Mouse (Mus musculus) adrenal gland, adult 2 months (tissue): Measurements from ENCODE around the gene Gm21188. TPM values are rescaled to one million over a fixed set of nuclear protein-coding genes. Genes with fewer than 3 reads are reported as not detected.
"Not testable (repeated sequence)": the region's sequence is repeated elsewhere in the genome, so short reads cannot be mapped to it uniquely, and the experiment has no call there.

Experiments used
- DNase-seq: peaks from one replicate; pipeline ENCODE4 v3.0.0; 2021
- polyA plus RNA-seq: library from polyadenylated mRNA; depleted of rRNA; stranded (reverse); fragments of >200 nt; gene quantifications from 2 replicates; pipeline ENCODE4 v1.2.3, GENCODE M21; 2012; rRNA removed
- total RNA-seq, 2 experiments: library from RNA; stranded (reverse); gene quantifications; 2 replicates each; pipeline ENCODE4 v1.2.3; 2021

Gene Gm21188
- total and polyA plus RNA-seq, 3 experiments: not detected

DNA sequence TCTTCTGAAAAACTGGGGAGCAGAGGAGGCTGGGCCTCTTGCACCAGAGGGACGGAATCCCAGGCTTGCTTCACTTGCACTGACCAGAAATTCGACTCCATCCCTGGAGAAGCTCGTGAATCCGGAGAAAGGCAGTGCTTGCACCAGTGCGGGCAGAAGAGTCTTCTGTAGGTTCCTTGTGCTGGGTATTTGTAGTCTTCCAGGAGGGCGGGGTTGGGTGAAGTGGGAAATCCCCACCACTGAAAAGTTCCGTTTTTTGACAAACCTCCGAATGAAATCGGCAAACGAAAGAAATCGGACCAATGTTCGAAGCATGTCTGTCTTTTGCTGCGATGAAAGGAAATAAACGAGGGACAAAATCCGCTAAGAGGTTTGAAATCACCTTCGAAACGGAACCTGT, 25.1 kb downstream of the Gm21188 start, which contains the start of gene Gm36079:
Gm36079 (minus strand) TSS at position 101 of the 400 bp plus-strand sequence.
- DNase-seq: not testable (repeated sequence)

GRCm38 (mm10) chr13:120026373-120026772, 25.6 kb downstream of the Gm21188 start:
- DNase-seq: not testable (repeated sequence)

DNA sequence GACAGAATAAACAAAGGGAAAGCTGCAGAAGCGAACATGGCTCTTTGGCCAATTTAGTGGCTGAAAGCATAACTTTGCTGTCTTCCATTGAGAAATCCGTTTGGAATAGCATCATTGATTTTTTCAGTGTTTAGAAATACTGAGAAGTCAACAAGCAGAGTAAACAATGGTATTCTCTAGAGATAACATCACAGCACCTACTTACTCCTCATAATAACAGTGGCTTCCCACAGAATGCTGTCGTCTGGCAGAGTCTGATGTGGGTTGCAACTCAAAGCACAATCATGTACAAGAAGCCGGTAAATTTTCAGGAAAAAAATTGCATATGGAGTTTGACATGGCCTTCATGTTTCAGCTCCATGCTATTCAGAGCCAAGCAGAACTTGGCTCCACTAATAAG, 26.4 kb downstream of the Gm21188 start:
- DNase-seq: not testable (repeated sequence)

DNA sequence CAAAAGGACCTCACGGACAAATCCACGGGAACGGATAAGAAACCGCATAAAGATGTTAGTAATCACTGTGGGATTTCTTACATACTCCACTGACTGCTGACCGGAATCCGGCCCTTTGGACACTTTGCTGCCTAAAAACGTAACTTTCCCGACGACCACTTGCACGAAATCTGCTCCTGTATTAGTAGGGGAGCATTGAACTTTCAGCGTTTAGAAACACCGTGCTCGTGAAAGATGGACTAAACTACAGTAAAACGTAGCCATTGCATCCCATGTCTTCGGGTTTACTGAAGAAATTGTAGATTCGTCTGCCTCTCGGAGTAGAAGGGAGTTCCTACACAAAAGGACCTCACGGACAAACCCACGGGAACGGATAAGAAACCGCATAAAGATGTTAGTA, 27.0 kb downstream of the Gm21188 start:
- not testable (repeated sequence) for DNase-seq

DNA sequence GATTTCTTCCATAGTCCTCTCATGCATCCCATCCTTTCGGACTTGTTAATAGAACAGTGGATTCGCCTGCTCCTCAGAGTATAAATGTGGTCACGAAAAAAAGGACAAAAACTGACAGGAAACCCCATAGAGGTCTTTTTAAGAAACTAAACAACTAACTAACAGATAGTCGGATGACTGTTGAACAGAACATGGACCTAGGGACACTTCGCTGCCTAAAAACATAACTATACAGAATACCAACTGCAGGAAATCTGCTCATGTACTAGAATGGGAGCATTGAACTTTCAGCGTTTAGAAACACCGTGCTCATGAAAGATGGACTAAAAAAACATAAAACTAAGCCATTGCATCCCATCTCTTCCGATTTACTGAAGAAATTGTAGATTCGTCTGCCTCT, 27.4 kb downstream of the Gm21188 start:
- DNase-seq: not testable (repeated sequence)

GRCm38 (mm10) chr13:120021477-120021876, 30.5 kb downstream of the Gm21188 start:
- not testable (repeated sequence) for DNase-seq

DNA sequence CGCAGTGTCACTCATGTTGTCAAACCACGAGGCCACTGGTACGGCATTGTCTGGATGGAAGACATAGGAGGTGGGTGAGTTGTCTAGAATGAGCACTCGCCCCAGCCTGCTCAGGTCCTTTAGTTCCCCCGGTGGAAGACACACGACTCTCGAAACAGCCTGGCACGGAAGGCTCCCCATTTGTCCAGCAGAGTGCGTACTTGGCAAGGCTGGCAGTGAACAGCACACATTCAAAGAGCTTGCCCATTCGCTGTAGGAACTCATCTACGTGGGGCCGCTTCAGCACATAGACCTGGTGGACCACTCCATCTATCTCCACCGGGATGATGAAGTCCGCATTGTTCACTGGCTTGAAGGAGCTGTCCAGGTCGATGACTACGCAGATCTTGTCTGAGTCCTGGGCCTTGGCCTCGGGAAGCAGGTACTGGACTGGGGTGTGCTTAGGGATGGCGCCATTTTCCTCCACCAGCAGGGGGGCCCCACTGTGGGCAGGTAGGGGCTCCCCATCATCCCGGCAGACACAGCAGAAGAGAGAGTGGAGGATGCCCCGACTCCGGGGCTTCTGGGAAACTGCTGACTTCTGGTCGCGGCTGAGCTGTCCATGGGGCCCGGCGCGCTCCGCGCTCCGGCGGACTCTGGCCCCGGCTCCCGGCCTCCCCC, 36.5 kb downstream of the Gm21188 start:
- not testable (repeated sequence) for DNase-seq

DNA sequence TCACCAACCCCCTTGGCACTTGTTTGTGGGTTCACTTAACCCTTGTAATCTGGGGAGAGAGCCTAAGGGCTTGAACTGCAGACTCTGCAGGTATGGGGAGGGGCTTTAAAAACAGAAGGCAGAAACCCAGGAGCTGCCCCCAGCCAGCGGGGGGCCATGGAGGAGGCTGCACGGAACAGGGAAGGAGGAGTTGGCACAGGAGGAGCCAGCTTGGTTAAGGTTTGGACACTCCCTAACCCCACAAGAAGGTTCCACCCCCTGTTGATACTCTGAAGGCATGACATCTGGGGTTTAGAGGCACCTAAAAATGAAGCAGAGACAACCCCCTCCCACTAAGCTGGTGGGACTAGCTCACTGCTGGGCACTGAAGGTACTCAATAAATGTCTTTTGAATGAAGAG, 38.0 kb downstream of the Gm21188 start:
- DNase-seq: not testable (repeated sequence)

DNA sequence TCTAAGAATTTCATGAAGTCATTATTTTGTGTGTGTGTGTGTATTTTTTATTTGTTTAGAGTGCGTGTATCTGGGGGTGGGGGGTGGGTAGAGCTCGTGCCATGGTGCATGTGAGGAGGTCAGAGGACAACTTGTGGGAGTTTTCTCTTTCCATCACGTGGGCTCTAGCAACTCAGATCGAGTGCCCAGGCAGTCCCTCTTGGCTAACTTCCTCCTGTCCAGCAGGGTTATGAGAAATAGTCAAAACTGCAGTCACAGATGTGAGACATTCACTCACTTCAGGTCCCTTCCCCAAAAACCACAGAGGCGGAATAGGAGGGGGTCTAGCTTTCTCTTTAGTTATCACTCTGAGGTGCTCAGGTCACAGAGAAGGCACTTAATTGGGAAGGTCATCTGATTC, 38.5 kb downstream of the Gm21188 start:
- DNase-seq: not testable (repeated sequence)

DNA sequence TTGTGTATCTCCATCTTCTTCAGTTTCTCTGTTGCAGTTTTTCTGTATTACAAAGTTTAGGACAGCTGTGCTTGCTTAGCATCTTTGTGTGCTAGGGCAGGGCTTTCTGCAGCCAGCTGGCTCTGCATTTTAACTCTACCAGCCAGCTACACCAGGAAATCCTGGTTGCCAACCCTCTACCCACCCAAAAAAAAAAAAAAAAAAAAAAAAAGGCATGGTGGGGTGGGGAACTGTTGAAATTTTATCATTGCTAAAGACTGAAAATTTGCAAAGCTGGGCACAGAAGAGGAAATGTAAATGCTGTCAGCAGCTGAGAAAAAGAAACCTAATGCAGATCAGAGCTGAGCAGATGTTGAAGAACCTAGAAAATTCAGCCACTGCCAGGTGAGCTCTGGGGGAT, 41.9 kb downstream of the Gm21188 start:
- DNase-seq: not testable (repeated sequence)

DNA sequence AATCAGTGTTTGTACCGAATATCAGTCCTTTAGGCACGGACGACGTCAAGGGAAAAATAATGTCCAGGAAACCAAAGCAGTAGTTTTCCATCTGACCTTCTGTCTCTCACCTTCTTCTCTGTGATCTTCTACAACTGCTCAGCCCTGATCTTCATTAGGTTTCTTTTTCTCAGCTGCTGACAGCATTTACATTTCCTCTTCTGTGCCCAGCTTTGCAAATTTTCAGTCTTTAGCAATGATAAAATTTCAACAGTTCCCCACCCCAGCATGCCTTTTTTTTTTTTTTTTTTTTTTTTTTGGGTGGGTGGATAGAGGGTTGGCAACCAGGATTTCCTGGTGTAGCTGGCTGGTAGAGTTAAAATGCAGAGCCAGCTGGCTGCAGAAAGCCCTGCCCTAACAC, 52.8 kb downstream of the Gm21188 start:
- DNase-seq: not testable (repeated sequence)

- DNase-seq: not testable (repeated sequence)
These were observed 53.4 kb downstream of the Gm21188 start for GRCm38 (mm10) chr13:119998442-119999086.

- DNase-seq: not testable (repeated sequence)
These were observed 60.0 kb downstream of the Gm21188 start for GRCm38 (mm10) chr13:119991917-119992496.

DNA sequence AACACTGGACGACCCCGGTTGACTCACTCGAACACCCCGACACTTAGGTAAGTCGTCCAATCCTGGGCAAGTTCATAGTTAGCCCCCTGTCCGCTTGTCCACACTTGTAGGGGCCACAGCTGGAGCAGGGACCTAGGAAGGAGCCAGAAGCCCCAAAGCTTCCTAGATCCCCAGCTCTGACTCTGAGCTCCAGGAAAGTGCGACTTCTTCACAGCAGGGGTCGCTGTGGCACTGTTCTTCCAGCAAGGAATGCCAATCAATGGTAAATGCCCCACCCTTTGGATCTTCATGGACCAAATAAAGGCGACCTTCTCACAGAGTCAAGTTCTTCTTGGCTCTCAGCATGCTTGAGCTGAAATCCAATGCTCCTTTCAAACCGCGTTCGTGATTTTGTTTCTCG, 60.7 kb downstream of the Gm21188 start:
- not testable (repeated sequence) for DNase-seq

Other genes with a start within 250 kb of the Gm21188 start
- not detected for gene AF067063, start 222.0 kb downstream of the Gm21188 start, total RNA-seq
- gene AF067063, start 222.0 kb downstream of the Gm21188 start, polyA plus RNA-seq: not detected in 2 replicates
- gene D13Ertd608e, start 216.2 kb downstream of the Gm21188 start, total RNA-seq: not detected
- gene D13Ertd608e, start 216.2 kb downstream of the Gm21188 start, polyA plus RNA-seq: not detected in 2 replicates
- gene Tcstv1, start 157.4 kb downstream of the Gm21188 start, total RNA-seq: not detected
- not detected in 2 replicates for gene Tcstv1, start 157.4 kb downstream of the Gm21188 start, polyA plus RNA-seq
- not detected for gene Gm21761, start 122.9 kb downstream of the Gm21188 start, total RNA-seq
- not detected in 2 replicates for gene Gm21761, start 122.9 kb downstream of the Gm21188 start, polyA plus RNA-seq
- not detected for gene B020031M17Rik, start 101.4 kb downstream of the Gm21188 start, total RNA-seq
- gene B020031M17Rik, start 101.4 kb downstream of the Gm21188 start, polyA plus RNA-seq: not detected in 2 replicates
- not detected for gene Gm36079, start 25.2 kb downstream of the Gm21188 start, total RNA-seq
- gene Gm36079, start 25.2 kb downstream of the Gm21188 start, polyA plus RNA-seq: 0.63 TPM in 1 of 2 replicates, not detected in the other
- gene Gm20767, start 88.1 kb upstream of the Gm21188 start, total RNA-seq: not detected
- gene Gm20767, start 88.1 kb upstream of the Gm21188 start, polyA plus RNA-seq: not detected in 2 replicates
- gene Gm21818, start 120.2 kb upstream of the Gm21188 start, total RNA-seq: not detected
- not detected in 2 replicates for gene Gm21818, start 120.2 kb upstream of the Gm21188 start, polyA plus RNA-seq
- not detected for gene Gm21762, start 163.8 kb upstream of the Gm21188 start, total RNA-seq
- gene Gm21762, start 163.8 kb upstream of the Gm21188 start, polyA plus RNA-seq: 0.27 TPM in 1 of 2 replicates, not detected in the other
- not detected for gene Gm21731, start 186.9 kb upstream of the Gm21188 start, total RNA-seq
- not detected in 2 replicates for gene Gm21731, start 186.9 kb upstream of the Gm21188 start, polyA plus RNA-seq
- gene AF067061, start 210.9 kb upstream of the Gm21188 start, total RNA-seq: not detected
- not detected in 2 replicates for gene AF067061, start 210.9 kb upstream of the Gm21188 start, polyA plus RNA-seq
- gene BC147527, start 248.2 kb upstream of the Gm21188 start, total RNA-seq: not detected
- gene BC147527, start 248.2 kb upstream of the Gm21188 start, polyA plus RNA-seq: 0.20 TPM in 1 of 2 replicates, not detected in the other